Mouse (Mus musculus): ENCODE measurements around the gene Zbtb7b. TPM values are rescaled to one million over a fixed set of nuclear protein-coding genes. Genes with fewer than 3 reads are reported as not detected.
A peak's percentile ranks its signal among the peaks of the same experiment; 100 is the strongest.

Zbtb7b gene
- total and polyA plus RNA-seq, 3 experiments, result 11.9 to 34.2 (median 27.6) TPM

DNA sequence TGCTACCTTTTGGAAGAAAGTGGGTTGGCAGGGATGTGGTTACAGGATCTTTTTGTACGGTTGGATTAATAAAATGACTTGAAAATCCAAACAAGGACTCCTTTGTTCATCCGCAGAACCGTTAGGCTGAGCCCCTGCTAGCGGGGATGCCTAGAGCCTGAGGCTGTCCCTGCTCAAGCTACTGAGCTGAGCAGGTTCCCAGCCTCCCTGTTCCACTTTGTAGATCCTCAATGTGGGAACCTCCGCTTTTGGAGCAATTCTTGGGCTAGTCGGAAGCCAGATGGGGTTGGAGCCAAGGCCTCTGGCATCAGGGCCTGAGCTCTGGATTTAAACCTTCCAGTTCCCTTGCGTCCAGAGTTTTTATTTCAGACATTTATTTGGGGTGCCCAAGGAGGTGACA is 40.5 kb upstream of the Zbtb7b start:
- Histone ChIP-seq H3K27ac (ENCODE audit: insufficient read depth, low read depth) (no peak overlapping the region), H3K79me2 (replicated peaks; ENCODE audit: control insufficient read depth, extremely low read depth, insufficient read depth, poor library complexity, severe bottlenecking) (peaks cover 19% of the 10 kb centered on the region), H3K9ac (ENCODE audit: insufficient read depth, low read depth) (no peak overlapping the region), H3K27me3 (replicated peaks) (no peaks in the 10 kb centered on the region), H3K4me1 (ENCODE audit: control insufficient read depth in 1 of 2, insufficient read depth in 2 of 2) (peaks cover 9 to 40% of the 10 kb centered on the region in 2 experiments), H3K4me3 (replicated peaks in 1 of 3; ENCODE audit: low read depth in 2 of 3, low read length in 2 of 3, poor library complexity in 1 of 3) (no peak overlapping the region), H3K36me3 (replicated peaks in 1 of 2; ENCODE audit: control insufficient read depth in 1 of 2, insufficient read depth in 1 of 2, low read length in 1 of 2) (peaks cover 29 to 51% of the 10 kb centered on the region in 2 experiments), H3K9me3 (replicated peaks; ENCODE audit: low read length) (no peaks in the 10 kb centered on the region), H3K4me2 (ENCODE audit: insufficient read depth, low read depth, poor library complexity, severe bottlenecking) (no peak overlapping the region)
- in situ Hi-C loops (cut with MboI; ENCODE audit: low pct_ligation_motif_present, low pct_unique_long_range_greater_than_20kb, low sequenced_read_pairs) (no loop called here), dilution Hi-C loops (cut with MboI; ENCODE audit: extremely low pct_ligation_motif_present, extremely low pct_unique_long_range_greater_than_20kb, low sequenced_read_pairs) (no loop called here)
- no peak for DNase-seq (ENCODE audit: extremely low read depth)
- 0 out of 2 replicates have a peak, but pooled peaks have one; percentile 30 for TF ChIP-seq POLR2AphosphoS2 (IDR thresholded peaks at IDR 0.05; ENCODE audit: low read depth, low read length)
- 0 out of 2 replicates have a peak, but pooled peaks have one; percentile 37 for TF ChIP-seq ZMIZ1 (IDR thresholded peaks at IDR 0.05; ENCODE audit: low read depth, low read length)
- no peak for TF ChIP-seq USF1 (IDR thresholded peaks at IDR 0.05; ENCODE audit: low read depth, low read length)

DNA sequence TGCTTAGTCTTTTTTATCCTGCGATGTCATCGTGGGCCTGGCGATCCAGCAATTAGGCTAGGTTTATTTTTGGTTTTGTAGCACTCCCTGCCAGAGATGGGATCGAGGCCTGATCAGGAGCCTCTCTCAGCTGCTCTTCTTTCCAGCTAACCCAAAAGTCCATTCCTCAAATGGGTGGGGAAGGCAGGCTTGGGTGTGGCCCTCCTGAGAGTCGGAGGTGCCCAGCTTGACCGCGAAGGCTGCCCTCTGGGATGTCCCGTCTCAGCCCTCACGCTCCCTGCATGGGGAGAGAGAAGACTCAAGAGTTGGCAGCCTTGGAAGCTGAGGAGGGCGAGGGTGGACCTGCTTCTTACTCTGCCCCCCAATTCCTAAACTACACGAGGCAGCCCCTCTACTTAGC is 40.0 kb upstream of the Zbtb7b start:
- in situ Hi-C loops (cut with MboI; ENCODE audit: low pct_ligation_motif_present, low pct_unique_long_range_greater_than_20kb, low sequenced_read_pairs), result no loop called here
- Histone ChIP-seq H3K27ac (ENCODE audit: insufficient read depth, low read depth) (no peak overlapping the region), H3K27me3 (replicated peaks) (no peaks in the 10 kb centered on the region), H3K4me2 (ENCODE audit: insufficient read depth, low read depth, poor library complexity, severe bottlenecking) (no peak overlapping the region), H3K36me3 (replicated peaks in 1 of 2; ENCODE audit: control insufficient read depth in 1 of 2, insufficient read depth in 1 of 2, low read length in 1 of 2) (peaks cover 24 to 46% of the 10 kb centered on the region in 2 experiments), H3K9ac (ENCODE audit: insufficient read depth, low read depth) (no peak overlapping the region), H3K9me3 (replicated peaks; ENCODE audit: low read length) (no peaks in the 10 kb centered on the region), H3K79me2 (replicated peaks; ENCODE audit: control insufficient read depth, extremely low read depth, insufficient read depth, poor library complexity, severe bottlenecking) (peaks cover 19% of the 10 kb centered on the region), H3K4me3 (replicated peaks in 1 of 3; ENCODE audit: low read depth in 2 of 3, low read length in 2 of 3, poor library complexity in 1 of 3) (no peak overlapping the region), H3K4me1 (ENCODE audit: control insufficient read depth in 1 of 2, insufficient read depth in 2 of 2) (peaks cover 9 to 42% of the 10 kb centered on the region in 2 experiments)
- no peak for DNase-seq (ENCODE audit: extremely low read depth)
- dilution Hi-C loops (cut with MboI; ENCODE audit: extremely low pct_ligation_motif_present, extremely low pct_unique_long_range_greater_than_20kb, low sequenced_read_pairs), result no loop called here
- TF ChIP-seq BHLHE40 (IDR thresholded peaks at IDR 0.05; ENCODE audit: low read depth, low read length) (no peak), NELFE (IDR thresholded peaks at IDR 0.05; ENCODE audit: low read depth, low read length) (no peak), ZC3H11A (IDR thresholded peaks at IDR 0.05; ENCODE audit: low read depth, low read length) (no peak), USF2 (conservative IDR thresholded peaks at IDR 0.05; ENCODE audit: low read depth, low read length) (no peak), POLR2AphosphoS2 (IDR thresholded peaks at IDR 0.05; ENCODE audit: low read depth, low read length) (no peak), PAX5 (IDR thresholded peaks at IDR 0.05; ENCODE audit: low read length) (no peak), KAT2A (IDR thresholded peaks at IDR 0.05; ENCODE audit: insufficient replicate concordance, low read length) (no peak), USF1 (IDR thresholded peaks at IDR 0.05; ENCODE audit: low read depth, low read length) (no peak), MXI1 (IDR thresholded peaks at IDR 0.05; ENCODE audit: low read depth, low read length) (no peak), CTCF (conservative IDR thresholded peaks at IDR 0.05 in 1 of 2, IDR thresholded peaks at IDR 0.05 in 1 of 2; ENCODE audit: low read depth in 2 of 2, low read length in 2 of 2) (no peak), TCF12 (IDR thresholded peaks at IDR 0.05; ENCODE audit: low read depth, low read length) (no peak), NRF1 (IDR thresholded peaks at IDR 0.05; ENCODE audit: low read depth, low read length) (no peak), MAZ (IDR thresholded peaks at IDR 0.05; ENCODE audit: low read depth, low read length) (no peak), ETS1 (conservative IDR thresholded peaks at IDR 0.05; ENCODE audit: low read depth, low read length) (no peak), ZKSCAN1 (IDR thresholded peaks at IDR 0.05; ENCODE audit: borderline replicate concordance, low read depth, low read length) (no peak), MAFK (IDR thresholded peaks at IDR 0.05; ENCODE audit: insufficient replicate concordance, low read length) (no peak), ZNF384 (IDR thresholded peaks at IDR 0.05; ENCODE audit: low read depth, low read length) (no peak)
